Mouse (Mus musculus) heart, adult 2 months (tissue): ENCODE results near the gene 1190007I07Rik. TPM values are rescaled to one million over a fixed set of nuclear protein-coding genes. Genes with fewer than 3 reads are reported as not detected.

ENCODE experiments used
- DNase-seq, 2 experiments: peaks; one replicate each; pipeline ENCODE4 v3.0.0; 2021
- H3K27ac ChIP-seq: fragments of 200-600 bp; 2 replicates; pipeline ENCODE4 v1.8.1; 2022
- H3K27me3 ChIP-seq: fragments of 200-500 bp; 2 replicates; pipeline ENCODE4 v1.6.1; 2012; ENCODE audit warnings: mild to moderate bottlenecking, low read length, inconsistent platforms, mixed read lengths; ENCODE audit not compliant: control insufficient read depth, insufficient read depth
- H3K36me3 ChIP-seq: fragments of 200-500 bp; 2 replicates; pipeline ENCODE4 v1.6.1; 2012; ENCODE audit warnings: low read length, inconsistent platforms; ENCODE audit not compliant: control insufficient read depth, insufficient read depth
- H3K4me1 ChIP-seq: fragments of 200-500 bp; 2 replicates; pipeline ENCODE4 v1.6.1; 2011; ENCODE audit warnings: low read length; ENCODE audit not compliant: control insufficient read depth, insufficient read depth
- H3K4me3 ChIP-seq: fragments of 200-600 bp; 2 replicates; pipeline ENCODE4 v1.8.1; 2022
- H3K79me2 ChIP-seq: fragments of 200-500 bp; replicated peaks from 2 replicates; pipeline ENCODE4 v1.6.1; 2012; ENCODE audit warnings: mild to moderate bottlenecking, inconsistent platforms, low read length, moderate library complexity, mixed read lengths; ENCODE audit not compliant: control insufficient read depth, insufficient read depth
- H3K9ac ChIP-seq: fragments of 200-500 bp; 2 replicates; pipeline ENCODE4 v1.6.1; 2012; ENCODE audit warnings: low read depth, mild to moderate bottlenecking, control low read depth, inconsistent platforms, low read length, mixed read lengths
- CTCF ChIP-seq: fragments of 200-600 bp; IDR thresholded peaks from 2 replicates; pipeline ENCODE4 v1.8.1; 2022; ENCODE audit warnings: antibody characterized with exemption, mild to moderate bottlenecking, moderate library complexity
- EP300 ChIP-seq: fragments of 200-500 bp; IDR thresholded peaks from 2 replicates; pipeline ENCODE4 v1.6.1; 2011; ENCODE audit warnings: low read depth, low read length, control low read depth; ENCODE audit not compliant: insufficient read depth
- POLR2A ChIP-seq: fragments of 200-500 bp; IDR thresholded peaks from 2 replicates; pipeline ENCODE4 v1.6.1; 2011; ENCODE audit warnings: mild to moderate bottlenecking, low read depth, low read length, control low read depth; ENCODE audit not compliant: insufficient read depth
- WGBS: fragments of 180-500 bp; shearing (Covaris S2); methylation state at CpG from one replicate; pipeline ENCODE4 v1.1.7; 2018; 5-methylcytosine and 5-hydroxymethylcytosine counted together
- intact Hi-C: fragments of 180-260 bp; cut with DNase I; formaldehyde crosslinking; loops from one replicate; pipeline ENCODE4 v1.15.1; 2025
- polyA plus RNA-seq: library from polyadenylated mRNA; depleted of rRNA; stranded (reverse); fragments of >200 nt; gene quantifications from 2 replicates; pipeline ENCODE4 v1.2.3, GENCODE M21; 2012
- total RNA-seq, 2 experiments: library from RNA; stranded (reverse); gene quantifications; 2 replicates each; pipeline ENCODE4 v1.2.3; 2021

1190007I07Rik gene
- total and polyA plus RNA-seq, 3 experiments = 22.3 to 44.6 (median 29.5) TPM

DNA sequence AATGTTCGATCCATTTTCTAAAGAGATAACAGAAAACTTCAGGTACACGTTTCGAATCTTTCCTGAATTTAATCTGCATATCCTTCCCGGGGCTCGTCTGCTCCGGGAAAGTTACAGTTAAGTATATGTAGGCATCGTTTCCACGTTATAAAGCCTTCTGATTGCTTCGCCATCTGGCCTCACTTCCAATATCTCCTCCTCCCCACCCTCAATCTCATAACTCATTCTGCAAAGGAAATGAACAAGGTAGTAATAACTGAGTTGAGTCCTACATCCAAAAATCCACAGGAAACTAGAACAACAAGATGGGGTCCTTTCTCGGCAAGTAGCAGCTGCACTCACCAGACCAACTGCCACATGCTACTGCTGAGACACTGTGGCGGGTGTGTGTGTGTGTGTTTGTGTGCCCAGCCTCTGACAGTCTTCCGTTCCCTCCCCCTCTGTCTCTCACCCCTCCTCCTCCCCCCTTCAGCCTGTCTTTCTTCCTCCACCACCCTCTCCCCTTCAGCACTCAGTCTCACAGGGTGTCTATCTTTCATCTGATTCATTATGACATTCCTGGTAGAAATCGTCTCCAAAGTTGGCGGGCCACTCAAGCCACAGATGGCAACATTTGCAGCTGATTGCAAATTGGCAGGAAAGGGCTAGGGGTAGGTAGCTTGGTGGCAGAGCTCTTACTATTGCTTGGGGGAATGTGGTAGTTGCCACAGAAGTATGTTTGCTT, 39.4 kb upstream of the 1190007I07Rik start:
- no peak overlapping the region for H3K4me3 ChIP-seq
- no peak overlapping the region for H3K9ac ChIP-seq
- no peaks in the 10 kb centered on the region for H3K79me2 ChIP-seq
- no peaks in the 10 kb centered on the region for H3K27me3 ChIP-seq
- H3K4me1 ChIP-seq = peaks cover 1% of the 10 kb centered on the region
- WGBS = 58% methylated on average over 14 of the region's 14 CpGs
- H3K36me3 ChIP-seq = no peaks in the 10 kb centered on the region
- TF ChIP-seq EP300 (no peak), CTCF (no peak), POLR2A (no peak)
- no peak overlapping the region for H3K27ac ChIP-seq
- no peak for DNase-seq
- intact Hi-C loops = no loop called here

DNA sequence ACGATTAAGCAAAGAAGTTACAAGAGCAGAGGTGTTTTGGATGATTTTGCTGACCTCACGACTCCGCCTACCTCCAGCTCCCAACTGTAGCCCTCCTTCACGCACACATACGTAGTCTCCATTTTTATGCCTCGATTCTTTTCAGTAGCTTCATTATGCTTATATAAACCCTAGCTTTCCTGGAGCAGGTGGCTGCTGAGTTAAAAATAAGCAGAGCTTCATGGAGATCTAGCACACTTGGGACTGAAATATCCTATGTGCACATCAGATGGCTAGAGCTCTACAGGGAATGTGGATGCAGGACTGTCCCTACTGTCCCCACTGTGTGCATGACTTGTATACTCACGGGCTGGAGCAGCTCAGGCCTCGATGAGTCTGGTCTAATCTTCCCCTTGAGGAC, 38.8 kb upstream of the 1190007I07Rik start:
- TF ChIP-seq EP300 (no peak), CTCF (no peak), POLR2A (no peak)
- no peak overlapping the region for H3K4me3 ChIP-seq
- H3K79me2 ChIP-seq = no peaks in the 10 kb centered on the region
- no peak for DNase-seq
- intact Hi-C loops = no loop called here
- no peak overlapping the region for H3K27ac ChIP-seq
- H3K27me3 ChIP-seq = no peaks in the 10 kb centered on the region
- peaks cover 1% of the 10 kb centered on the region for H3K4me1 ChIP-seq
- 81% methylated on average over 8 of the region's 8 CpGs for WGBS
- no peaks in the 10 kb centered on the region for H3K36me3 ChIP-seq
- no peak overlapping the region for H3K9ac ChIP-seq

DNA sequence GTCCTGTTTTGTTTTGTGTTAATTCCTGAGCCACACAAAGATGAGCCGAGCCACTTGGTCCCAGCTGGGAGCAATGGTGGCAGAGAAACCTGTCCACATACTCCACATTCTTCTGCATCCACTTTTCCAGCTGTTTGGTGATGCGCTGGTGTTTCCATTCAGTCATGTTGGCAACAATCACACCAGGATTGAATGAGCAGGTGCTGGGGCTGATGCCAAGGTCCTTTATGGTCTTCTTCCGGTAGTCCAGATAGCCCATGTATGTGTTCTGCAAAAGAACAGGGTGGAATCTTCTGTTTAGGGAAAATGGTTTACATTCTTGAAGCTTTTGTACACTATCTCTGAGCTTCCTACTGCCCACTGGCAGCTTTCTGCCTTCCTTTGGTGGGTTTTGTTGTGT, 31.6 kb upstream of the 1190007I07Rik start:
- no peak for TF ChIP-seq CTCF
- TF ChIP-seq POLR2A = no peak
- TF ChIP-seq EP300 = no peak
- Histone ChIP-seq H3K4me1 (no peaks in the 10 kb centered on the region), H3K27me3 (no peaks in the 10 kb centered on the region), H3K36me3 (peaks cover 2% of the 10 kb centered on the region; the same call in 1 of the 2 replicates), H3K27ac (no peak overlapping the region), H3K4me3 (no peak overlapping the region), H3K79me2 (no peaks in the 10 kb centered on the region), H3K9ac (no peak overlapping the region)
- 60% methylated on average over 3 of the region's 3 CpGs for WGBS
- DNase-seq = no peak
- intact Hi-C loops = no loop called here

GRCm38 (mm10) chr10:82652625-82653024, 29.6 kb upstream of the 1190007I07Rik start:
- 48% methylated on average over 5 of the region's 5 CpGs for WGBS
- Histone ChIP-seq H3K36me3 (peaks cover 3% of the 10 kb centered on the region; the same call in 1 of the 2 replicates), H3K27ac (no peak overlapping the region), H3K9ac (no peak overlapping the region), H3K27me3 (no peaks in the 10 kb centered on the region), H3K79me2 (no peaks in the 10 kb centered on the region), H3K4me3 (no peak overlapping the region), H3K4me1 (no peaks in the 10 kb centered on the region)
- TF ChIP-seq POLR2A = no peak
- intact Hi-C loops = no loop called here
- no peak for DNase-seq

- H3K4me1 ChIP-seq = no peaks in the 10 kb centered on the region
- no peaks in the 10 kb centered on the region for H3K79me2 ChIP-seq
- H3K27ac ChIP-seq = no peak overlapping the region
- DNase-seq = no peak
- H3K9ac ChIP-seq = no peak overlapping the region
- TF ChIP-seq POLR2A (no peak), CTCF (no peak), EP300 (no peak)
- H3K27me3 ChIP-seq = no peaks in the 10 kb centered on the region
- intact Hi-C loops = no loop called here
- 51% methylated on average over 5 of the region's 5 CpGs for WGBS
- peaks cover 3% of the 10 kb centered on the region; the same call in 1 of the 2 replicates for H3K36me3 ChIP-seq
- no peak overlapping the region for H3K4me3 ChIP-seq
These were observed 28.2 kb upstream of the 1190007I07Rik start for GRCm38 (mm10) chr10:82651221-82651620.

GRCm38 (mm10) chr10:82647205-82647811, 24.3 kb upstream of the 1190007I07Rik start:
- WGBS = 80% methylated on average over 17 of the region's 17 CpGs
- no peak for TF ChIP-seq EP300
- TF ChIP-seq CTCF = no peak
- no peak for TF ChIP-seq POLR2A
- H3K4me3 ChIP-seq = no peak overlapping the region
- no peaks in the 10 kb centered on the region for H3K27me3 ChIP-seq
- H3K79me2 ChIP-seq = no peaks in the 10 kb centered on the region
- no peak overlapping the region for H3K27ac ChIP-seq
- H3K9ac ChIP-seq = no peak overlapping the region
- DNase-seq = no peak
- H3K4me1 ChIP-seq = no peaks in the 10 kb centered on the region
- intact Hi-C loops = no loop called here
- H3K36me3 ChIP-seq = peaks cover 3% of the 10 kb centered on the region; the same call in 1 of the 2 replicates
